Mouse (Mus musculus) MEL (cell line): Measurements from ENCODE around the gene Phykpl. TPM values are rescaled to one million over a fixed set of nuclear protein-coding genes. Genes with fewer than 3 reads are reported as not detected.

ENCODE experiments used
- DNase-seq: peaks from one replicate; pipeline ENCODE4 v3.0.0; 2011; ENCODE audit warnings: low read depth, low spot score
- H3K27ac ChIP-seq: 2 replicates; pipeline ENCODE4 v1.5.1; 2012; ENCODE audit warnings: low read depth, mild to moderate bottlenecking, control low read depth, low read length, moderate library complexity; ENCODE audit not compliant: control insufficient read depth
- H3K27me3 ChIP-seq, 2 experiments: fragments of 150-350 bp in 1 of 2; sonication (generic) in 1 of 2; 2 replicates each; pipeline ENCODE4 v1.6.1; 2012; ENCODE audit warnings: low read length in 2 of 2, mild to moderate bottlenecking in 2 of 2, improper control_type of control experiment in 1 of 2, moderate library complexity in 1 of 2; ENCODE audit not compliant: insufficient read depth in 2 of 2, control insufficient read depth in 1 of 2
- H3K36me3 ChIP-seq, 2 experiments: 2 replicates each; pipeline ENCODE4 v1.6.1; 2012 to 2014; ENCODE audit warnings: low read length in 2 of 2, improper control_type of control experiment in 1 of 2, inconsistent platforms in 1 of 2, mild to moderate bottlenecking in 1 of 2; ENCODE audit not compliant: insufficient read depth in 2 of 2, control insufficient read depth in 1 of 2
- H3K4me1 ChIP-seq, 2 experiments: fragments of 150-350 bp in 1 of 2; sonication (generic) in 1 of 2; 2 replicates each; pipeline ENCODE4 v1.6.1; 2012; ENCODE audit warnings: low read length in 2 of 2, improper control_type of control experiment in 1 of 2, mild to moderate bottlenecking in 1 of 2; ENCODE audit not compliant: insufficient read depth in 2 of 2, control insufficient read depth in 1 of 2
- H3K4me3 ChIP-seq, 2 experiments: fragments of 150-350 bp in 1 of 2; sonication (generic) in 1 of 2; 2 replicates each; pipeline ENCODE4 v1.5.1; 2012; ENCODE audit warnings: low read depth in 2 of 2, low read length in 2 of 2, mild to moderate bottlenecking in 2 of 2, moderate library complexity in 2 of 2, control low read depth in 1 of 2, improper control_type of control experiment in 1 of 2; ENCODE audit not compliant: control insufficient read depth in 1 of 2, insufficient read depth in 1 of 2
- H3K79me2 ChIP-seq: 2 replicates; pipeline ENCODE4 v1.6.1; 2012; ENCODE audit warnings: mild to moderate bottlenecking, low read length, moderate library complexity; ENCODE audit not compliant: control insufficient read depth, poor library complexity, insufficient read depth
- H3K9ac ChIP-seq: 2 replicates; pipeline ENCODE4 v1.6.1; 2012; ENCODE audit warnings: low read depth, mild to moderate bottlenecking, control low read depth, low read length, moderate library complexity; ENCODE audit not compliant: control insufficient read depth, poor library complexity, severe bottlenecking
- H3K9me3 ChIP-seq: fragments of 150-350 bp; sonication (generic); replicated peaks from 2 replicates; pipeline ENCODE4 v1.6.1; 2012; ENCODE audit warnings: mild to moderate bottlenecking, low read length, improper control_type of control experiment, moderate library complexity; ENCODE audit not compliant: insufficient read depth
- BHLHE40 ChIP-seq: IDR thresholded peaks from 2 replicates; pipeline ENCODE4 v1.6.1; 2012; ENCODE audit warnings: low read depth, mild to moderate bottlenecking, inconsistent platforms, low read length, improper control_type of control experiment, borderline replicate concordance
- E2F4 ChIP-seq: IDR thresholded peaks from 2 replicates; pipeline ENCODE4 v1.6.1; 2011; ENCODE audit warnings: low read depth, low read length, improper control_type of control experiment, borderline replicate concordance
- EP300 ChIP-seq, 2 experiments: IDR thresholded peaks; 2 replicates each; pipeline ENCODE4 v1.6.1; 2011; ENCODE audit warnings: improper control_type of control experiment in 2 of 2, low read length in 2 of 2, low read depth in 1 of 2, mild to moderate bottlenecking in 1 of 2
- ETS1 ChIP-seq: IDR thresholded peaks from 2 replicates; pipeline ENCODE4 v1.6.1; 2012; ENCODE audit warnings: low read depth, mild to moderate bottlenecking, inconsistent platforms, low read length, improper control_type of control experiment, moderate library complexity
- GABPA ChIP-seq: IDR thresholded peaks from 2 replicates; pipeline ENCODE4 v1.6.1; 2012; ENCODE audit warnings: low read depth, mild to moderate bottlenecking, inconsistent platforms, low read length, improper control_type of control experiment, moderate library complexity
- GATA1 ChIP-seq: IDR thresholded peaks from 2 replicates; pipeline ENCODE4 v1.6.1; 2011; ENCODE audit warnings: low read depth, low read length, improper control_type of control experiment
- MAX ChIP-seq: IDR thresholded peaks from 2 replicates; pipeline ENCODE4 v1.6.1; 2011; ENCODE audit warnings: low read length, improper control_type of control experiment
- MEF2A ChIP-seq: IDR thresholded peaks from 2 replicates; pipeline ENCODE4 v1.6.1; 2014; ENCODE audit warnings: low read depth, mild to moderate bottlenecking, inconsistent platforms, low read length, improper control_type of control experiment; ENCODE audit not compliant: poor library complexity, insufficient replicate concordance, severe bottlenecking; ENCODE audit errors: extremely low read depth
- MXI1 ChIP-seq: IDR thresholded peaks from 2 replicates; pipeline ENCODE4 v1.6.1; 2011; ENCODE audit warnings: mild to moderate bottlenecking, low read depth, low read length, improper control_type of control experiment
- MYB ChIP-seq: IDR thresholded peaks from 2 replicates; pipeline ENCODE4 v1.6.1; 2011; ENCODE audit warnings: mild to moderate bottlenecking, low read depth, low read length, improper control_type of control experiment
- MYC ChIP-seq: IDR thresholded peaks from 2 replicates; pipeline ENCODE4 v1.6.1; 2011; ENCODE audit warnings: low read depth, mild to moderate bottlenecking, low read length, improper control_type of control experiment, moderate library complexity
- RCOR1 ChIP-seq: IDR thresholded peaks from 2 replicates; pipeline ENCODE4 v1.6.1; 2012; ENCODE audit warnings: low read depth, mild to moderate bottlenecking, inconsistent platforms, low read length, improper control_type of control experiment
- SIN3A ChIP-seq: IDR thresholded peaks from 2 replicates; pipeline ENCODE4 v1.6.1; 2012; ENCODE audit warnings: low read length, improper control_type of control experiment, inconsistent platforms
- TBP ChIP-seq: IDR thresholded peaks from 2 replicates; pipeline ENCODE4 v1.8.0; 2011; ENCODE audit warnings: low read depth, low read length, improper control_type of control experiment
- USF1 ChIP-seq: IDR thresholded peaks from 2 replicates; pipeline ENCODE4 v1.6.1; 2014; ENCODE audit warnings: low read depth, mild to moderate bottlenecking, inconsistent platforms, low read length, improper control_type of control experiment, moderate library complexity
- USF2 ChIP-seq, 2 experiments: IDR thresholded peaks; 2 replicates each; pipeline ENCODE4 v1.6.1; 2011 to 2012; ENCODE audit warnings: improper control_type of control experiment in 2 of 2, low read length in 2 of 2, borderline replicate concordance in 1 of 2, inconsistent platforms in 1 of 2, low read depth in 1 of 2, mild to moderate bottlenecking in 1 of 2; ENCODE audit not compliant: insufficient read depth in 1 of 2
- ZKSCAN1 ChIP-seq: IDR thresholded peaks from 2 replicates; pipeline ENCODE4 v1.6.1; 2012; ENCODE audit warnings: low read depth, mild to moderate bottlenecking, inconsistent platforms, low read length, improper control_type of control experiment, moderate library complexity
- polyA plus RNA-seq, 2 experiments: library from polyadenylated mRNA; stranded (reverse) in 1 of 2; unstranded in 1 of 2; fragments of >175 nt in 1 of 2; fragments of >200 nt in 1 of 2; gene quantifications; 2 replicates each; pipeline versions ENCODE4 v1.2.1 to v1.2.4; 2012; ENCODE audit warnings: low replicate concordance in 2 of 2, low read depth in 1 of 2; ENCODE audit not compliant: insufficient read length in 2 of 2, insufficient read depth in 1 of 2, missing spikeins in 1 of 2
- total RNA-seq: library from RNA; depleted of rRNA; stranded (reverse); fragments of 300-350 nt; gene quantifications from 2 replicates; pipeline ENCODE4 v1.2.3, GENCODE M21; 2012

The Phykpl gene
- total and polyA plus RNA-seq, 3 experiments = 22.7 to 23.0 TPM; not detected in 1

GRCm38 (mm10) chr11:51629651-51630314, 45.2 kb downstream of the Phykpl start:
- peak overlapping the region; percentile 33 for H3K27ac ChIP-seq
- peak overlapping the region; percentile 15; the same call in 1 of the 2 replicates for H3K9ac ChIP-seq
- no peak for TF ChIP-seq TBP
- TF ChIP-seq MEF2A = no peak
- TF ChIP-seq MYB = no peak
- no peak for TF ChIP-seq RCOR1
- TF ChIP-seq MYC = no peak
- peak in 1 of 2 experiments; percentile 64; a peak in 3 of 4 replicates for TF ChIP-seq EP300 (IDR thresholded peaks at IDR 0.05; ENCODE audit: low read depth in 1 of 2, low read length in 2 of 2)
- peak; percentile 68; the same call in 1 of the 2 replicates for TF ChIP-seq MAX
- no peak for TF ChIP-seq SIN3A
- no peak for TF ChIP-seq USF2 (IDR thresholded peaks at IDR 0.05; ENCODE audit: borderline replicate concordance in 1 of 2, insufficient read depth in 1 of 2, low read depth in 1 of 2, low read length in 2 of 2)
- TF ChIP-seq MXI1 = peak; percentile 87; the same call in 1 of the 2 replicates
- 0 out of 2 replicates have a peak, but pooled peaks have one; percentile 34 for TF ChIP-seq ETS1
- TF ChIP-seq GATA1 = 0 out of 2 replicates have a peak, but pooled peaks have one; percentile 51
- no peak for TF ChIP-seq E2F4
- TF ChIP-seq USF1 = no peak
- TF ChIP-seq ZKSCAN1 = no peak
- no peak for TF ChIP-seq GABPA
- peaks cover 11 to 49% of the 10 kb centered on the region in 2 experiments for H3K4me1 ChIP-seq
- no peaks in the 10 kb centered on the region for H3K27me3 ChIP-seq
- DNase-seq = peak; percentile 76
- H3K79me2 ChIP-seq = peaks cover 21% of the 10 kb centered on the region; the same call in 1 of the 2 replicates
- peaks cover 6 to 48% of the 10 kb centered on the region in 2 experiments for H3K36me3 ChIP-seq
- H3K9me3 ChIP-seq = no peaks in the 10 kb centered on the region
- H3K4me3 ChIP-seq = no peak overlapping the region

- no peaks in the 10 kb centered on the region for H3K9me3 ChIP-seq
- no peaks in the 10 kb centered on the region for H3K27me3 ChIP-seq
- H3K36me3 ChIP-seq = peaks cover 4 to 45% of the 10 kb centered on the region in 2 experiments
- H3K79me2 ChIP-seq = peaks cover 36% of the 10 kb centered on the region
- DNase-seq = no peak
- no peak overlapping the region for H3K9ac ChIP-seq
- H3K27ac ChIP-seq = no peak overlapping the region
- TF ChIP-seq BHLHE40 = no peak
- TF ChIP-seq RCOR1 = no peak
- TF ChIP-seq EP300 (IDR thresholded peaks at IDR 0.05; ENCODE audit: low read depth in 1 of 2, low read length in 2 of 2) = peak in 1 of 2 experiments; percentile 30; a peak in 1 of 4 replicates
- H3K4me1 ChIP-seq = peaks cover 12 to 50% of the 10 kb centered on the region in 2 experiments
- H3K4me3 ChIP-seq = no peak overlapping the region
Measured at GRCm38 (mm10) chr11:51632130-51632753, 47.7 kb downstream of the Phykpl start.
